Mouse (Mus musculus): ENCODE measurements around the gene Wdfy4.

Wdfy4 gene

DNA sequence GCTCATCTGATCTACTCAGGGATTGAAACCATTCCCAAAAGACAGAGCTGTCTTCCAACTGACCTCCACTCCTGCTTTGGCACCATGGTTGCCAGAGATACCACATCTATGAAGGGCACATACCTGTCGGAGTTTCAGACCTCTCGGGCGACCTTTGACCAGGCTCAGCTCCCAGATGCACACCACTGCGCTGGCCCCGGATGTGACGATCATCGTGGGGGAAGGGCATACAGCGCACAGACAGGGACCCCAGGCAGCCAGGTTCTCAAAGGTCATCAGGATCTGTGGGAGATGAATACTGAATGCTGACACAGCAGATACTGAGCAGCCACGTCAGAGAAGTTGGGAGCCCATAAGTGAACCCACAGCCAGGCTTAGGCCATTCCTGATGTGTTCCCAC lies 214.6 kb downstream of the Wdfy4 start:
- DNase-seq (ENCODE audit: low read depth), result no peak

GRCm38 (mm10) chr14:32964742-32965141 lies 220.6 kb downstream of the Wdfy4 start:
- no peak for DNase-seq (ENCODE audit: low read depth)

- DNase-seq (ENCODE audit: low read depth), result no peak
These were observed 224.8 kb downstream of the Wdfy4 start for GRCm38 (mm10) chr14:32960481-32960880.

GRCm38 (mm10) chr14:32958671-32959070 lies 226.6 kb downstream of the Wdfy4 start:
- DNase-seq (ENCODE audit: low read depth), result no peak

GRCm38 (mm10) chr14:32956486-32956885 lies 228.8 kb downstream of the Wdfy4 start:
- no peak for DNase-seq (ENCODE audit: low read depth)

DNA sequence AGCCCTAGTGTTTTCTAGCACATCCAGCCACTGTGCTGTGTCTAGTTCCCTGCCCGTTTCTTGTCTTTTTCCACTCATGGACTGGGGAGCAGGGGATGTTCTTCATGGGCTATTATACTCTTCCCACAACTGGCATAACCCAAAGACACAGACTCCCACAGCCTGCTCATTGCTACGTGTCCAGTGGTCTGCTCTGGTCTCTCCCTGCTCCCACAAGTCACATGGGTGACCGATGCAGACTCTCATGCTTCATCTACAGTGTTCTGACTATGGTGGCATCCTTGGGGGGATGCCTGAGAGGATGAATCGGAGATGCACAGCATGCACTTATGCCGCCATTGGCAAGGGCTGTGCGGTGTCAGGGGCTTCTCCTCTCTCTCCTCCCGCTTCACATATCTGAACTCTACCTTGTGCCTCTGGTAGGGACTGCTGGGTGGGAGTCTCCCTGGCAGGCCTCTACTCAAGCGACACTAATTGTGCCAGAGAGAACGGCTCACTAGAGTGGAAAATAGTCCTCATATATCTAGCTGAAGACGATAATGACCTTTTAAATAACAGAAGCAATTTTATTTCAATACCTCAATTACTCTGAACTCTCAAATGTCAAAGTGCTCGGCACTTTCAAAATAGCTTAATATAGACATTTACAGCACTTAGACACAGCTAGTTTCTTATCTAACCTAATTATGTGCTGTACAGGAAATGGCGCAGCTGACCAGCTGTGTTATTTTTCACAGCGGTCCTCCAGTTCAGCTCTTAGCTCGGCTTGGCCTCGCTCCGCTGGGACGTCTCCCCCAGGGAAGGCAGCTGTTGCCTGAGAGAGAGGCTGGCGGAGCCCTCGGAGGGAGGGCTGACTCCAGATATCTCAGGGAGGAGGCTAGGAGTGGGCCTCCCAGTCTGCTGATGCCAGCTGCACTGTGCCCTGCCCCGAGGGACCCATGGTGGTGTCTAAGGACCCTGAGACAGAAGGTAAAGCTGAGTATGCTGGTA lies 234.7 kb downstream of the Wdfy4 start:
- no peak for DNase-seq (ENCODE audit: low read depth)

DNA sequence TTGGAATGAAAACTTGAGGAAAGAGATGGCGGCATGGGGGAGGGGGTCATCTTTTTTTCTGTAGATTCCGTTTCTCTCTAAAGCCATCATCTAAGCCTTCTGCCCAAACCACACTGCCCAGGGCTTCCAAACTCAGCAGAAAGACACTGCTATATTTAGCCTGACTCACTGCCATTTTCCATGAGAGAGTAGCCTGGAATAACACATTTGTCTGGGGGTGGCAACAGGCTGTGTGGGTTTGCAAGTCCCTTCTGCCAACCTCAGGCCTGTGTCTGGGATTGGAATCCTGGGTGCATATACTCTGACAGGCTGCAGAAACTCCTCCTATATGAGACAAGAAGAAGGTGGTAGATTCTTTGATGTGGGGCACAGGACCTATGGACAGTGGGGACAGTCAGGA lies 237.8 kb downstream of the Wdfy4 start:
- no peak for DNase-seq (ENCODE audit: low read depth)

- DNase-seq (ENCODE audit: low read depth), result no peak
These were observed 246.1 kb downstream of the Wdfy4 start for GRCm38 (mm10) chr14:32939217-32939616.

DNA sequence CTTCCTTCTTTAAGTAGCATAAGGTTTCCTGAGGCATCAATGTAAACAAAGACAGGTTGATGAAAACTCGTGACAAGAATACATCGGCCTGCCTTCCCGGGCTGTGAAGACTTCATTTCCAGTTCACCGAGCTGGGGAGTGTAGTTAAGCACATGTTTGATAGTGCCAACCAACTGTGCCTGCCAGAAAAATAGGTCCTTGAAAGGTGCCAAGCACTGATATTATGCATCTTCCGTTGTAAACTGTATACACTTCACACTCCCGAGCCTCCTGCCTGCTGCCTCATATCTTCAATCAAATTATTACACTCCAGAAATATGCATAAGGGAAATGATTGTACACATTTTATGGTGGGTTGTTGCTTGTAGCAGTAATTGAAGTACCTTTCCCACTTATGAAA lies 251.2 kb downstream of the Wdfy4 start:
- DNase-seq (ENCODE audit: low read depth), result no peak

DNA sequence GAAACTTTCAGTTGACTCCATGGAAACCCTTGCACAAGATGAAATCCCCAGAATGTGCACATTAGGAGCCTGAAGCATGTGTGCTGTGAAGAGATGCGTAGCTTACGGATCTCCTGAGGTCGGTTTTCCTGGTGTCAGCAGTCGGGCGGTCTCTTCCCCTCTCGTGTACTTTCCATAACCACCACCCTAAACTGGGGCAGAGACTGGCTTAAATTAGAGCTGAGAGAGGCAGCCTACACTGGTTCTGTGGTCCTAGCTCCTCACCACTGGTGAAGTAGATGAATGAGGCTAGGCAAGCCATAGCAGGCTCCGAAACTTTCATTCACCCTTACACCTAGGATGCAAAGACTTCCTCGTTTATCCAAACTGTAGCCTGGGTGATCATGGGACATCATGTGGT lies 253.1 kb downstream of the Wdfy4 start:
- DNase-seq (ENCODE audit: low read depth), result no peak

- DNase-seq (ENCODE audit: low read depth), result no peak
These were observed 253.6 kb downstream of the Wdfy4 start for GRCm38 (mm10) chr14:32931709-32932108.

GRCm38 (mm10) chr14:32923871-32924270 lies 261.4 kb downstream of the Wdfy4 start:
- no peak for DNase-seq (ENCODE audit: low read depth)

DNA sequence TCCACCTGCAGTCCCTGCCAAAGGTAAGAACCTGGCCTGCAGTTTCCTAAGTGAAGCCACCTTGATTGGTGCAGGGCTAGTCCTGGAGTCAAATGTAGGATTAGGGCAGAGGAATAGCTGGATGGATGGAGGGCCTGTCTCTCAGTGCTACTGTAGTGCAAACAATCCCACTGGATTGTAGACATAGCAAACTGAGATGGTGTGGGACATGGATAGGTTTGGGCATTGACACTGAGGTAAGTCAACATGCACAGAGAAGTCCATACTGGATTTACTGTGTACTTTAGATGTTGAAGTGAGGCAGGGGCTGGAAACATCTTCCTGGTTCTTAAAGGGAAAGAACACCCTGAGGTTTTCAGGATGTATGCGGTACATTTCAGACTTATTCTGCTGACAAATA lies 267.4 kb downstream of the Wdfy4 start:
- DNase-seq (ENCODE audit: low read depth), result no peak

DNA sequence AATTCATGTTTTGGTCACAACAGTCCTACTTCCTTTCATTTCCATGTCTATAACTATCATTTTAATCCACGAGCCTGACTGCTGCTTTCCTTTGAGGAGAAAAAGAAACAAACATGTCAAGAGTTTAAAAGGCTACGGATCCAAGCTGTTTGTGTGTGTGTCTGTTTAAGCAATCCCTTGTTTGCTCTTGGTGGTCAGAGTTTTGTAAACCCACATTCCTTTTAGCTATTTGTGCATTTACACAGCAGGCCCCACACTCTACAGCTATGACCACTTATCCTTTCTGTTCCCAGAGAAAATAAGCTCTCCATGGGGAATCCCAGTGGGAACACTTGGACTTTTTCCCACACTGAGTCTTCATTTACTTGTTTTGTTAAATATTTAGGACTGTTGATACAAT lies 269.9 kb downstream of the Wdfy4 start:
- no peak for DNase-seq (ENCODE audit: low read depth)

DNA sequence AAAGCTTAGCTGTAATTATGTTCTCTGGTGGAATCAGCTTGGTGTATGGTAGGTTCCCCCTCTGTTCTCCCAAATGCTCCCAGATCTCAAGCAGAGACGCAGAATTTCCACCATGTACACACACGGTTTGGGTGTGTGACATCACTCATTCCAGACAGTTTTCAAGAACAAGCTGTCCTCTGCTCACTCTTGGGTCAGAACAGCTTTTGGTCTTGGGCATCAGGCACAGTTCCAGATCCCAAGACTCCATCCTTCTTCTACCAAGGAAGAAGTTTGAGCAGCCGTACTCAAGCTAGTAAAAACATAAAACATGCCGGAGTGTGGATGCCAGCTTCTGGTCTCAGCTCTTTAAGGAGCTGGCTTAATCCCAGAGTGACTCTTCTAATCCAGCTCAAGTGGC lies 274.1 kb downstream of the Wdfy4 start:
- DNase-seq (ENCODE audit: low read depth), result no peak
